Mouse (Mus musculus): ENCODE data around the gene Fam126a. TPM values are rescaled to one million over a fixed set of nuclear protein-coding genes. Genes with fewer than 3 reads are reported as not detected.

Fam126a gene
- total and polyA plus RNA-seq, 2 experiments from 2014 or later: 25.4 to 43.3 TPM

GRCm38 (mm10) chr5:23943534-23943933, 87.0 kb downstream of the Fam126a start:
- TF ChIP-seq CTCF (IDR thresholded peaks at IDR 0.05; ENCODE audit: low read depth): no peak
- Histone ChIP-seq H3K27me3 (ENCODE audit: insufficient read depth, low read length) (no peaks in the 10 kb centered on the region), H3K9me3 (ENCODE audit: low read length) (no peaks in the 10 kb centered on the region), H3K4me3 (ENCODE audit: low read depth, low read length) (no peak overlapping the region), H3K9ac (no peak overlapping the region), H3K27ac (ENCODE audit: low read depth, low read length) (no peak overlapping the region), H3K36me3 (ENCODE audit: insufficient read depth) (no peaks in the 10 kb centered on the region), H3K4me1 (ENCODE audit: insufficient read depth) (no peaks in the 10 kb centered on the region), H3K4me2 (ENCODE audit: low read depth) (no peak overlapping the region)
- WGBS: 89% methylated on average over 2 of the region's 2 CpGs
- no peak for ATAC-seq
- no peak for DNase-seq

- Histone ChIP-seq H3K27ac (ENCODE audit: low read depth, low read length) (no peak overlapping the region), H3K4me2 (ENCODE audit: low read depth) (no peak overlapping the region), H3K4me3 (ENCODE audit: low read depth, low read length) (no peak overlapping the region), H3K4me1 (ENCODE audit: insufficient read depth) (0 out of 2 replicates have a peak, but pooled peaks cover 4% of the 10 kb centered on the region), H3K9ac (no peak overlapping the region), H3K9me3 (ENCODE audit: low read length) (no peaks in the 10 kb centered on the region), H3K36me3 (ENCODE audit: insufficient read depth) (no peaks in the 10 kb centered on the region), H3K27me3 (ENCODE audit: insufficient read depth, low read length) (no peaks in the 10 kb centered on the region)
- 83% methylated on average over 12 of the region's 12 CpGs for WGBS
- ATAC-seq (no peak), DNase-seq (no peak)
- no peak for TF ChIP-seq CTCF (IDR thresholded peaks at IDR 0.05; ENCODE audit: low read depth)
These were observed 106.9 kb downstream of the Fam126a start for GRCm38 (mm10) chr5:23923481-23924165.

- no peak overlapping the region for H3K4me2 ChIP-seq (ENCODE audit: low read depth)
- ATAC-seq (0 out of 2 replicates have a peak, but pooled peaks have one; percentile 15), DNase-seq (no peak)
- WGBS: 81% methylated on average over 12 of the region's 12 CpGs
- no peak overlapping the region for H3K9ac ChIP-seq
- H3K27ac ChIP-seq (ENCODE audit: low read depth, low read length): no peak overlapping the region
- no peaks in the 10 kb centered on the region for H3K27me3 ChIP-seq (ENCODE audit: insufficient read depth, low read length)
- H3K4me1 ChIP-seq (ENCODE audit: insufficient read depth): 0 out of 2 replicates have a peak, but pooled peaks cover 4% of the 10 kb centered on the region
- H3K9me3 ChIP-seq (ENCODE audit: low read length): no peaks in the 10 kb centered on the region
- no peak for TF ChIP-seq CTCF (IDR thresholded peaks at IDR 0.05; ENCODE audit: low read depth)
- H3K36me3 ChIP-seq (ENCODE audit: insufficient read depth): no peaks in the 10 kb centered on the region
- H3K4me3 ChIP-seq (ENCODE audit: low read depth, low read length): no peak overlapping the region
These were observed 107.8 kb downstream of the Fam126a start for GRCm38 (mm10) chr5:23922516-23923291.

- no peak overlapping the region for H3K4me3 ChIP-seq (ENCODE audit: low read depth, low read length)
- DNase-seq (no peak), ATAC-seq (0 out of 2 replicates have a peak, but pooled peaks have one; percentile 30)
- H3K4me2 ChIP-seq (ENCODE audit: low read depth): no peak overlapping the region
- no peak for TF ChIP-seq CTCF (IDR thresholded peaks at IDR 0.05; ENCODE audit: low read depth)
- H3K36me3 ChIP-seq (ENCODE audit: insufficient read depth): no peaks in the 10 kb centered on the region
- no peaks in the 10 kb centered on the region for H3K27me3 ChIP-seq (ENCODE audit: insufficient read depth, low read length)
- WGBS: 92% methylated on average over 1 of the region's 1 CpGs
- no peaks in the 10 kb centered on the region for H3K9me3 ChIP-seq (ENCODE audit: low read length)
- 0 out of 2 replicates have a peak, but pooled peaks cover 4% of the 10 kb centered on the region for H3K4me1 ChIP-seq (ENCODE audit: insufficient read depth)
- H3K27ac ChIP-seq (ENCODE audit: low read depth, low read length): no peak overlapping the region
- H3K9ac ChIP-seq: no peak overlapping the region
These were observed 109.2 kb downstream of the Fam126a start for GRCm38 (mm10) chr5:23921316-23921715.

- ATAC-seq: peak; percentile 86
- no peaks in the 10 kb centered on the region for H3K27me3 ChIP-seq (ENCODE audit: insufficient read depth, low read length)
- DNase-seq: peak; percentile 57
- 0 out of 2 replicates have a peak, but pooled peaks cover 4% of the 10 kb centered on the region for H3K4me1 ChIP-seq (ENCODE audit: insufficient read depth)
- no peak overlapping the region for H3K4me2 ChIP-seq (ENCODE audit: low read depth)
- H3K9ac ChIP-seq: no peak overlapping the region
- TF ChIP-seq CTCF (IDR thresholded peaks at IDR 0.05; ENCODE audit: low read depth): no peak
- H3K4me3 ChIP-seq (ENCODE audit: low read depth, low read length): no peak overlapping the region
- no peaks in the 10 kb centered on the region for H3K36me3 ChIP-seq (ENCODE audit: insufficient read depth)
- WGBS: 37% methylated on average over 7 of the region's 7 CpGs
- H3K9me3 ChIP-seq (ENCODE audit: low read length): no peaks in the 10 kb centered on the region
- H3K27ac ChIP-seq (ENCODE audit: low read depth, low read length): peak overlapping the region; percentile 67
These were observed 110.4 kb downstream of the Fam126a start for GRCm38 (mm10) chr5:23919892-23920731.

- H3K4me3 ChIP-seq (ENCODE audit: low read depth, low read length): no peak overlapping the region
- no peak overlapping the region for H3K4me2 ChIP-seq (ENCODE audit: low read depth)
- H3K4me1 ChIP-seq (ENCODE audit: insufficient read depth): 0 out of 2 replicates have a peak, but pooled peaks cover 4% of the 10 kb centered on the region
- H3K27ac ChIP-seq (ENCODE audit: low read depth, low read length): no peak overlapping the region
- TF ChIP-seq CTCF (IDR thresholded peaks at IDR 0.05; ENCODE audit: low read depth): no peak
- ATAC-seq: no peak
- DNase-seq: no peak
- no peaks in the 10 kb centered on the region for H3K27me3 ChIP-seq (ENCODE audit: insufficient read depth, low read length)
- H3K9ac ChIP-seq: no peak overlapping the region
- no peaks in the 10 kb centered on the region for H3K36me3 ChIP-seq (ENCODE audit: insufficient read depth)
- WGBS: 81% methylated on average over 1 of the region's 1 CpGs
- H3K9me3 ChIP-seq (ENCODE audit: low read length): no peaks in the 10 kb centered on the region
These were observed 113.2 kb downstream of the Fam126a start for GRCm38 (mm10) chr5:23917301-23917700.

Data from forebrain, postnatal 0 days (tissue).